ENCODE assay signal across 8 mouse cellular contexts in genomic region chr3:145118254-145119001, GRCm38 (mm10). TPM values are rescaled to one million over a fixed set of nuclear protein-coding genes. Genes with fewer than 3 reads are reported as not detected.
DNase-seq lines count a peak whose midpoint lies in the region; ATAC-seq and TF ChIP-seq lines count a peak whose summit lies in the region.

TSS of gene Odf2l (plus strand) at chr3:145118588.

- TF ChIP-seq RAD21 in MEL (IDR thresholded peaks at IDR 0.05; ENCODE audit: low read depth, low read length): no peak

- WGBS in cerebellum, adult 2 months: under 1% methylated on average over 57 of the region's 57 CpGs
- 2% methylated on average over 57 of the region's 57 CpGs for WGBS in forebrain, postnatal 0 days
- 0% methylated on average over 44 of the region's 57 CpGs for WGBS in lung, embryonic 16.5 days

- H3K36me3 ChIP-seq in MEL (ENCODE audit: control insufficient read depth in 1 of 2, insufficient read depth in 2 of 2, low read length in 2 of 2): peaks cover 0 to 19% of the 10 kb centered on the region in 2 experiments; a peak in 2 of 4 replicates
- no peaks in the 10 kb centered on the region for H3K36me3 ChIP-seq in forebrain, postnatal 0 days (ENCODE audit: insufficient read depth)
- no peaks in the 10 kb centered on the region for H3K36me3 ChIP-seq in lung, embryonic 16.5 days (ENCODE audit: control insufficient read depth, insufficient read depth, low read length)

- peak within 1 kb of the TSS; percentile 71 for H3K4me2 ChIP-seq in forebrain, postnatal 0 days (ENCODE audit: low read depth)
- peak within 1 kb of the TSS; percentile 86 for H3K4me2 ChIP-seq in lung, embryonic 16.5 days (ENCODE audit: low read depth, low read length)

- H3K9me3 ChIP-seq in MEL (replicated peaks; ENCODE audit: insufficient read depth, low read length): no peaks in the 10 kb centered on the region
- no peaks in the 10 kb centered on the region for H3K9me3 ChIP-seq in forebrain, postnatal 0 days (ENCODE audit: low read length)
- no peaks in the 10 kb centered on the region for H3K9me3 ChIP-seq in lung, embryonic 16.5 days (ENCODE audit: control insufficient read depth, low read length)

- TF ChIP-seq EP300 in MEL (IDR thresholded peaks at IDR 0.05; ENCODE audit: low read depth in 1 of 2, low read length in 2 of 2): no peak

- H3K27me3 ChIP-seq in MEL (ENCODE audit: control insufficient read depth in 1 of 2, insufficient read depth in 2 of 2, low read length in 2 of 2): no peaks in the 10 kb centered on the region
- no peaks in the 10 kb centered on the region for H3K27me3 ChIP-seq in cerebellum, adult 2 months (ENCODE audit: control insufficient read depth, insufficient read depth, low read length)
- H3K27me3 ChIP-seq in forebrain, postnatal 0 days (ENCODE audit: insufficient read depth, low read length): no peaks in the 10 kb centered on the region
- H3K27me3 ChIP-seq in lung, embryonic 16.5 days (ENCODE audit: control insufficient read depth, insufficient read depth, low read depth, low read length): no peaks in the 10 kb centered on the region

- DNase-seq in MEL (ENCODE audit: low read depth, low spot score): peak; percentile 98
- DNase-seq in cerebellum, adult 2 months: peak; percentile 97 to 99
- DNase-seq in forebrain, postnatal 0 days: peak; percentile 99
- DNase-seq in layer of hippocampus, adult 9-10 months (ENCODE audit: low spot score): peak; percentile 97
- peak; percentile 93 for DNase-seq in ovary, postnatal 10 days (ENCODE audit: low spot score)
- DNase-seq in thymus, postnatal 10 days (ENCODE audit: low spot score in 2 of 2): peak; percentile 95 to 98

- peak within 1 kb of the TSS; percentile 90 to 99 for H3K4me3 ChIP-seq in MEL (ENCODE audit: control insufficient read depth in 1 of 2, insufficient read depth in 1 of 2, low read depth in 2 of 2, low read length in 2 of 2)
- peak within 1 kb of the TSS; percentile 77 for H3K4me3 ChIP-seq in cerebellum, adult 2 months (replicated peaks; ENCODE audit: insufficient read depth, low read depth, low read length)
- H3K4me3 ChIP-seq in forebrain, postnatal 0 days (ENCODE audit: low read depth, low read length): peak within 1 kb of the TSS; percentile 64
- peak within 1 kb of the TSS; percentile 86 for H3K4me3 ChIP-seq in lung, embryonic 16.5 days (ENCODE audit: low read length)

- peak within 1 kb of the TSS; percentile 99 for H3K9ac ChIP-seq in MEL (ENCODE audit: control insufficient read depth, low read depth, low read length, poor library complexity, severe bottlenecking)
- peak within 1 kb of the TSS; percentile 95 for H3K9ac ChIP-seq in forebrain, postnatal 0 days
- H3K9ac ChIP-seq in lung, embryonic 16.5 days (ENCODE audit: low read length): peak within 1 kb of the TSS; percentile 91

- peaks cover 2 to 19% of the 10 kb centered on the region in 2 experiments; a peak in 2 of 4 replicates for H3K4me1 ChIP-seq in MEL (ENCODE audit: control insufficient read depth in 1 of 2, insufficient read depth in 2 of 2, low read length in 2 of 2)
- H3K4me1 ChIP-seq in cerebellum, adult 2 months (ENCODE audit: control insufficient read depth, insufficient read depth, low read length): no peaks in the 10 kb centered on the region
- H3K4me1 ChIP-seq in forebrain, postnatal 0 days (ENCODE audit: insufficient read depth): peaks cover 11% of the 10 kb centered on the region; the same call in 1 of the 2 replicates
- H3K4me1 ChIP-seq in lung, embryonic 16.5 days (replicated peaks; ENCODE audit: control insufficient read depth, insufficient read depth, low read length): peaks cover 8% of the 10 kb centered on the region; the same call in 1 of the 2 replicates

- peaks cover 2% of the 10 kb centered on the region; the same call in 1 of the 2 replicates for H3K79me2 ChIP-seq in MEL (ENCODE audit: control insufficient read depth, insufficient read depth, low read length, poor library complexity)

- TF ChIP-seq CTCF in MEL (IDR thresholded peaks at IDR 0.05 in 2 of 3, conservative IDR thresholded peaks at IDR 0.05 in 1 of 3; ENCODE audit: control insufficient read depth in 1 of 3, insufficient read depth in 1 of 3, low read depth in 2 of 3, low read length in 3 of 3, poor library complexity in 1 of 3, severe bottlenecking in 1 of 3): no peak
- no peak for TF ChIP-seq CTCF in cerebellum, adult 2 months (IDR thresholded peaks at IDR 0.05; ENCODE audit: borderline replicate concordance, insufficient read depth, low read depth, low read length)
- TF ChIP-seq CTCF in forebrain, postnatal 0 days (IDR thresholded peaks at IDR 0.05; ENCODE audit: low read depth): no peak

- TF ChIP-seq POLR2A in MEL (IDR thresholded peaks at IDR 0.05; ENCODE audit: control insufficient read depth in 1 of 2, insufficient read depth in 1 of 2, low read depth in 1 of 2, low read length in 2 of 2, poor library complexity in 1 of 2): peak; percentile 70 to 81
- TF ChIP-seq POLR2A in cerebellum, adult 2 months (IDR thresholded peaks at IDR 0.05; ENCODE audit: borderline replicate concordance, insufficient read depth, low read length): peak; percentile 73; the same call in 1 of the 2 replicates

- peak within 1 kb of the TSS; percentile 98 for H3K27ac ChIP-seq in MEL (ENCODE audit: control insufficient read depth, low read depth, low read length)
- H3K27ac ChIP-seq in cerebellum, adult 2 months (ENCODE audit: insufficient read depth, low read length): peak within 1 kb of the TSS; percentile 87
- H3K27ac ChIP-seq in forebrain, postnatal 0 days (ENCODE audit: low read depth, low read length): peak within 1 kb of the TSS; percentile 96
- peak within 1 kb of the TSS; percentile 99 for H3K27ac ChIP-seq in lung, embryonic 16.5 days (ENCODE audit: low read length)

- ATAC-seq in forebrain, postnatal 0 days: peak; percentile 98
- ATAC-seq in hematopoietic stem cell, adult 5-6 weeks (replicated peaks in 1 of 2; ENCODE audit: insufficient read depth in 1 of 2, low FRiP score in 2 of 2, low TSS enrichment in 1 of 2, low read depth in 1 of 2, poor library complexity in 2 of 2, severe bottlenecking in 2 of 2): peak; percentile 97 to 98
- peak; percentile 99 for ATAC-seq in lung, embryonic 16.5 days (ENCODE audit: low read depth)

TF ChIP-seq in MEL, 35 proteins besides CTCF, POLR2A, EP300 and RAD21 (continues in another document):
- TF ChIP-seq TAL1 (IDR thresholded peaks at IDR 0.05; ENCODE audit: low read length) (no peak), CHD1 (IDR thresholded peaks at IDR 0.05; ENCODE audit: low read depth, low read length) (0 out of 2 replicates have a peak, but pooled peaks have one; percentile 94), POLR2AphosphoS2 (IDR thresholded peaks at IDR 0.05; ENCODE audit: low read length) (peak; percentile 71), SIN3A (IDR thresholded peaks at IDR 0.05; ENCODE audit: low read length) (peak; percentile 81), HCFC1 (IDR thresholded peaks at IDR 0.05; ENCODE audit: low read depth, low read length) (peak; percentile 85), MAZ (IDR thresholded peaks at IDR 0.05; ENCODE audit: low read depth, low read length) (peak; percentile 54; the same call in 1 of the 2 replicates), NRF1 (IDR thresholded peaks at IDR 0.05; ENCODE audit: insufficient read depth, low read depth, low read length, poor library complexity, severe bottlenecking) (0 out of 2 replicates have a peak, but pooled peaks have one; percentile 30), GATA1 (IDR thresholded peaks at IDR 0.05; ENCODE audit: low read depth, low read length) (no peak), UBTF (IDR thresholded peaks at IDR 0.05; ENCODE audit: borderline replicate concordance, insufficient read depth, low read depth, low read length) (no peak), MXI1 (IDR thresholded peaks at IDR 0.05; ENCODE audit: low read depth, low read length) (peak; percentile 64), RCOR1 (IDR thresholded peaks at IDR 0.05; ENCODE audit: low read depth, low read length) (peak; percentile 78), ZC3H11A (IDR thresholded peaks at IDR 0.05; ENCODE audit: low read depth, low read length) (no peak), BHLHE40 (IDR thresholded peaks at IDR 0.05; ENCODE audit: borderline replicate concordance, low read depth, low read length) (no peak), MYB (IDR thresholded peaks at IDR 0.05; ENCODE audit: low read depth, low read length) (no peak), ETS1 (IDR thresholded peaks at IDR 0.05; ENCODE audit: low read depth, low read length) (no peak), ZNF384 (IDR thresholded peaks at IDR 0.05; ENCODE audit: low read depth, low read length) (no peak), MAX (IDR thresholded peaks at IDR 0.05; ENCODE audit: low read length) (peak; percentile 59; the same call in 1 of the 2 replicates), KAT2A (conservative IDR thresholded peaks at IDR 0.05; ENCODE audit: low read depth, low read length) (no peak; the same call in 1 of the 2 replicates), USF2 (IDR thresholded peaks at IDR 0.05; ENCODE audit: borderline replicate concordance in 1 of 2, insufficient read depth in 1 of 2, low read depth in 1 of 2, low read length in 2 of 2) (no peak), ZMIZ1 (IDR thresholded peaks at IDR 0.05; ENCODE audit: low read depth, low read length) (peak; percentile 66; the same call in 1 of the 2 replicates), TBP (IDR thresholded peaks at IDR 0.05; ENCODE audit: low read depth, low read length) (peak; percentile 85), USF1 (IDR thresholded peaks at IDR 0.05; ENCODE audit: low read depth, low read length) (peak; percentile 77), TCF12 (IDR thresholded peaks at IDR 0.05; ENCODE audit: low read depth, low read length) (peak; percentile 47; the same call in 1 of the 2 replicates), ELF1 (IDR thresholded peaks at IDR 0.05; ENCODE audit: low read depth, low read length) (peak; percentile 65), MEF2A (IDR thresholded peaks at IDR 0.05; ENCODE audit: extremely low read depth, insufficient replicate concordance, low read depth, low read length, poor library complexity, severe bottlenecking) (no peak), MAFK (IDR thresholded peaks at IDR 0.05; ENCODE audit: borderline replicate concordance, low read depth, low read length) (no peak), CHD2 (IDR thresholded peaks at IDR 0.05; ENCODE audit: low read length) (no peak)

RNA-seq across cellular contexts. Expression of gene Odf2l, which starts in this region (rescaled TPM):
- 12.6 and 15.1 TPM in 2 replicates for total RNA-seq in MEL (2012; rRNA removed)
- polyA plus RNA-seq in MEL (2012; ENCODE audit: insufficient read depth in 1 of 2, insufficient read length in 2 of 2, low read depth in 1 of 2, low replicate concordance in 2 of 2, missing spikeins in 1 of 2): 10 to 100 TPM in 1 of 2 experiments, not detected in 1; 15.0 TPM
- polyA plus RNA-seq in cerebellum, adult 2 months (2012; rRNA removed): 10.5 and 12.9 TPM in 2 replicates
- total RNA-seq in forebrain, postnatal 0 days (2014; rRNA removed): 13.1 and 16.8 TPM in 2 replicates
- polyA plus RNA-seq in forebrain, postnatal 0 days (2015; fragmentation: Nextera tagmentation; extraction: Ambion mirVana): 8.1 and 9.2 TPM in 2 replicates
- 36.9 and 44.2 TPM in 2 replicates for total RNA-seq in hematopoietic stem cell, adult 5-6 weeks (2017)
- polyA plus RNA-seq in lung, embryonic 16.5 days (2015; fragmentation: Nextera tagmentation; extraction: Ambion mirVana): 15.9 and 16.0 TPM in 2 replicates

Comparison
In these comparisons a context has a peak if more than half of its experiments do, and no peak if none do; other contexts are left out.
1. Peak in every context shown above with its lines: DNase-seq, ATAC-seq, H3K4me3 ChIP-seq and H3K27ac ChIP-seq.